Mouse (Mus musculus): Measurements from ENCODE around the gene Ncoa7. TPM values are rescaled to one million over a fixed set of nuclear protein-coding genes. Genes with fewer than 3 reads are reported as not detected.

Ncoa7 gene
- total and polyA plus RNA-seq, 3 experiments = 16.3 to 50.1 (median 16.6) TPM

DNA sequence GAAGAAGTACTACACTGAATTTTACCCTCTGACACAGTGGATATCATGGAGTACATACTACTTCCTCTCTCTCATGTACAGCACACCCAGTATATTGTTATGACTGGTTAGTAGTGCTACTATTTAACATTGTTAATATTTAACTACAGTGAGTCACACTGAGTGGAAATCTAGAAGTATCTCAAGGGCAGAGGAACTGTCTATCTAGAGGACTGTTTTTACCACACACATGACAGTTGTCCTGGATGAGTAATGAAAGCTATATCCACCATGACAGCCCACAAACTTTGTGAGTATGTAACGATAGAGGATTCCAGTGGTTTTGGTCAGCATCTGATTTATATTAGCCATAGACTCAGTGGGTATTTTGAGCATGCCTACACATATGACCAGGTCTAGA is 90.6 kb downstream of the Ncoa7 start:
- ATAC-seq (ENCODE audit: extremely low read depth, insufficient number of reproducible peaks, low FRiP score, poor library complexity, severe bottlenecking) = no peak

DNA sequence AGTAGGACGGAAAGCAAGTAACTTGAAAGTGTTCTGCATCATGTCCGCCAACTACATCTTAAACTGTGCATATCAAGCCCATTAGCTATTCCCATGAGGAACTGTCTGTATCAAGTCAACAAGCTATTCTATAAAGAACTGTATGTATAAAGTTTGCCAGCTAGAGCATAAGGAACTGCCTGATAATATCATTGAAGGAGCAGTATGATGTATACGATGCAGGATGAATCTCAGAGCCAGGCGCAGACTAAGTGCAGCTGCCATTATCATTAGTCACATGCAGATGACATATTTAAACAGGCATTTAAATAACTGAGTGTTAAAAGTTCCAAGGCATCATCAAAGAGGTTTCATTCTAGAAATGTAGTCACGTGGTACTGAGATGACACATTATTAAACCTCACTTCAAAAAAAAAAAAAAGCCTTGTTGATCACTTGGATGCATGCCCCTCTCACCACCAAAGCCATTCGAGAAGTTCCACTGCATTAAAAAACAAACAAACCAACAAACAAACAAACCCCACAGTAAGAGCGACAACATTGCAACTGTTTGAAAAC is 93.2 kb downstream of the Ncoa7 start:
- no peaks in the 10 kb centered on the region for H3K9me3 ChIP-seq (replicated peaks)
- no peak for ATAC-seq (ENCODE audit: extremely low read depth, insufficient number of reproducible peaks, low FRiP score, poor library complexity, severe bottlenecking)
- H3K36me3 ChIP-seq (replicated peaks) = peaks cover 26% of the 10 kb centered on the region
- peaks cover 2% of the 10 kb centered on the region; the same call in 1 of the 2 replicates for H3K4me1 ChIP-seq (ENCODE audit: insufficient read depth, low read depth, low read length)
- no peak for TF ChIP-seq POLR2AphosphoS5 (IDR thresholded peaks at IDR 0.05; ENCODE audit: insufficient replicate concordance, low read depth, low read length)
- no peak for TF ChIP-seq GATA1 (IDR thresholded peaks at IDR 0.05; ENCODE audit: borderline replicate concordance, low read length)
- TF ChIP-seq TAL1 (conservative IDR thresholded peaks at IDR 0.05; ENCODE audit: low read depth, low read length) = no peak
- TF ChIP-seq GATA2 (IDR thresholded peaks at IDR 0.05; ENCODE audit: borderline replicate concordance, low read depth, low read length) = no peak
- TF ChIP-seq CTCF (IDR thresholded peaks at IDR 0.05; ENCODE audit: low read depth, low read length) = no peak
- no peak for DNase-seq (ENCODE audit: low spot score)
- H3K4me3 ChIP-seq (ENCODE audit: low read depth, low read length) = no peak overlapping the region
- H3K27me3 ChIP-seq (ENCODE audit: insufficient read depth, low read length) = no peaks in the 10 kb centered on the region

More for the DNA sequence above, 90.6 kb downstream of the Ncoa7 start:
- Histone ChIP-seq H3K4me1 (ENCODE audit: insufficient read depth, low read depth, low read length) (peaks cover 4% of the 10 kb centered on the region; the same call in 1 of the 2 replicates), H3K27me3 (ENCODE audit: insufficient read depth, low read length) (no peaks in the 10 kb centered on the region), H3K9me3 (replicated peaks) (no peaks in the 10 kb centered on the region), H3K36me3 (replicated peaks) (peaks cover 23% of the 10 kb centered on the region), H3K4me3 (ENCODE audit: low read depth, low read length) (no peak overlapping the region)
- TF ChIP-seq GATA1 (IDR thresholded peaks at IDR 0.05; ENCODE audit: borderline replicate concordance, low read length) = no peak
- no peak for TF ChIP-seq GATA2 (IDR thresholded peaks at IDR 0.05; ENCODE audit: borderline replicate concordance, low read depth, low read length)
- TF ChIP-seq CTCF (IDR thresholded peaks at IDR 0.05; ENCODE audit: low read depth, low read length) = no peak
- TF ChIP-seq TAL1 (conservative IDR thresholded peaks at IDR 0.05; ENCODE audit: low read depth, low read length) = no peak
- TF ChIP-seq POLR2AphosphoS5 (IDR thresholded peaks at IDR 0.05; ENCODE audit: insufficient replicate concordance, low read depth, low read length) = no peak
- DNase-seq (ENCODE audit: low spot score) = no peak

GRCm38 (mm10) chr10:30708039-30708438 is 95.1 kb downstream of the Ncoa7 start:
- DNase-seq (ENCODE audit: low spot score) = no peak
- no peak for TF ChIP-seq POLR2AphosphoS5 (IDR thresholded peaks at IDR 0.05; ENCODE audit: insufficient replicate concordance, low read depth, low read length)
- TF ChIP-seq CTCF (IDR thresholded peaks at IDR 0.05; ENCODE audit: low read depth, low read length) = no peak
- TF ChIP-seq TAL1 (conservative IDR thresholded peaks at IDR 0.05; ENCODE audit: low read depth, low read length) = no peak
- no peak for TF ChIP-seq GATA1 (IDR thresholded peaks at IDR 0.05; ENCODE audit: borderline replicate concordance, low read length)
- no peak for TF ChIP-seq GATA2 (IDR thresholded peaks at IDR 0.05; ENCODE audit: borderline replicate concordance, low read depth, low read length)
- H3K4me3 ChIP-seq (ENCODE audit: low read depth, low read length) = no peak overlapping the region
- no peaks in the 10 kb centered on the region for H3K9me3 ChIP-seq (replicated peaks)
- H3K4me1 ChIP-seq (ENCODE audit: insufficient read depth, low read depth, low read length) = peaks cover 2% of the 10 kb centered on the region; the same call in 1 of the 2 replicates
- no peaks in the 10 kb centered on the region for H3K27me3 ChIP-seq (ENCODE audit: insufficient read depth, low read length)
- H3K36me3 ChIP-seq (replicated peaks) = peaks cover 36% of the 10 kb centered on the region
- ATAC-seq (ENCODE audit: extremely low read depth, insufficient number of reproducible peaks, low FRiP score, poor library complexity, severe bottlenecking) = no peak

- no peaks in the 10 kb centered on the region for H3K27me3 ChIP-seq (ENCODE audit: insufficient read depth, low read length)
- TF ChIP-seq GATA2 (IDR thresholded peaks at IDR 0.05; ENCODE audit: borderline replicate concordance, low read depth, low read length) (no peak), POLR2AphosphoS5 (IDR thresholded peaks at IDR 0.05; ENCODE audit: insufficient replicate concordance, low read depth, low read length) (no peak), GATA1 (IDR thresholded peaks at IDR 0.05; ENCODE audit: borderline replicate concordance, low read length) (no peak), CTCF (IDR thresholded peaks at IDR 0.05; ENCODE audit: low read depth, low read length) (no peak)
- H3K4me3 ChIP-seq (ENCODE audit: low read depth, low read length) = no peak overlapping the region
- 0 out of 2 replicates have a peak, but pooled peaks cover 2% of the 10 kb centered on the region for H3K4me1 ChIP-seq (ENCODE audit: insufficient read depth, low read depth, low read length)
- ATAC-seq (ENCODE audit: extremely low read depth, insufficient number of reproducible peaks, low FRiP score, poor library complexity, severe bottlenecking) (no peak), DNase-seq (ENCODE audit: low spot score) (no peak)
- no peaks in the 10 kb centered on the region for H3K9me3 ChIP-seq (replicated peaks)
- peaks cover 49% of the 10 kb centered on the region for H3K36me3 ChIP-seq (replicated peaks)
Measured at GRCm38 (mm10) chr10:30702663-30703062, 100.5 kb downstream of the Ncoa7 start.

DNA sequence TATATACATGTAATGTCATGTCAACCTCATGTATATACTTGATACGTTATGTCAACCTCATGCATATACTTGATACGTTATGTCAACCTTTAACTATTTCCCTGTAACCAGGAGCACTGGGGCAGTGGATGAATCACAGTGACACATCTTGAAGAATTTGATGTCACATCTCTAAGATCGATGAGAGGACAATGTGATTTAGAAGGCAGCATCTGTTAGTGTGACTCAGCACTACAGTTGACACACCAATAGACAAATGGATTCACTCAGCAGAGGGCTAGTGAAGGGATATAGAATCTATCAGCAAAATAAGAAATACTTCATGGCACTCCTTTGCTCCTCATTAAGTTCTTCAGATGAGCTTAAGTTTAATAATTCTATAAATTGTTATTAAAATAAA is 116.3 kb downstream of the Ncoa7 start:
- TF ChIP-seq TAL1 (conservative IDR thresholded peaks at IDR 0.05; ENCODE audit: low read depth, low read length) (no peak), GATA2 (IDR thresholded peaks at IDR 0.05; ENCODE audit: borderline replicate concordance, low read depth, low read length) (no peak), CTCF (IDR thresholded peaks at IDR 0.05; ENCODE audit: low read depth, low read length) (no peak), POLR2AphosphoS5 (IDR thresholded peaks at IDR 0.05; ENCODE audit: insufficient replicate concordance, low read depth, low read length) (no peak), GATA1 (IDR thresholded peaks at IDR 0.05; ENCODE audit: borderline replicate concordance, low read length) (no peak)
- H3K36me3 ChIP-seq (replicated peaks) = peaks cover 54% of the 10 kb centered on the region
- ATAC-seq (ENCODE audit: extremely low read depth, insufficient number of reproducible peaks, low FRiP score, poor library complexity, severe bottlenecking) = no peak
- H3K4me3 ChIP-seq (ENCODE audit: low read depth, low read length) = no peak overlapping the region
- H3K27me3 ChIP-seq (ENCODE audit: insufficient read depth, low read length) = no peaks in the 10 kb centered on the region
- H3K9me3 ChIP-seq (replicated peaks) = no peaks in the 10 kb centered on the region
- H3K4me1 ChIP-seq (ENCODE audit: insufficient read depth, low read depth, low read length) = no peaks in the 10 kb centered on the region
- DNase-seq (ENCODE audit: low spot score) = no peak

GRCm38 (mm10) chr10:30683449-30683848 is 119.7 kb downstream of the Ncoa7 start:
- no peaks in the 10 kb centered on the region for H3K9me3 ChIP-seq (replicated peaks)
- ATAC-seq (ENCODE audit: extremely low read depth, insufficient number of reproducible peaks, low FRiP score, poor library complexity, severe bottlenecking) = no peak
- no peak overlapping the region for H3K4me3 ChIP-seq (ENCODE audit: low read depth, low read length)

More at GRCm38 (mm10) chr10:30683449-30683848, 119.7 kb downstream of the Ncoa7 start:
- Histone ChIP-seq H3K36me3 (replicated peaks) (peaks cover 36% of the 10 kb centered on the region), H3K4me1 (ENCODE audit: insufficient read depth, low read depth, low read length) (no peaks in the 10 kb centered on the region; the same call in 1 of the 2 replicates), H3K27me3 (ENCODE audit: insufficient read depth, low read length) (no peaks in the 10 kb centered on the region)
- DNase-seq (ENCODE audit: low spot score) = no peak
- no peak for TF ChIP-seq TAL1 (conservative IDR thresholded peaks at IDR 0.05; ENCODE audit: low read depth, low read length)
- TF ChIP-seq GATA1 (IDR thresholded peaks at IDR 0.05; ENCODE audit: borderline replicate concordance, low read length) = no peak
- no peak for TF ChIP-seq POLR2AphosphoS5 (IDR thresholded peaks at IDR 0.05; ENCODE audit: insufficient replicate concordance, low read depth, low read length)
- TF ChIP-seq GATA2 (IDR thresholded peaks at IDR 0.05; ENCODE audit: borderline replicate concordance, low read depth, low read length) = no peak
- no peak for TF ChIP-seq CTCF (IDR thresholded peaks at IDR 0.05; ENCODE audit: low read depth, low read length)

Data from G1E (cell line).